Mouse (Mus musculus) kidney, adult 2 months (tissue): ENCODE measurements around the gene Vars2. TPM values are rescaled to one million over a fixed set of nuclear protein-coding genes. Genes with fewer than 3 reads are reported as not detected.

Experiments
- DNase-seq: peaks from one replicate; pipeline ENCODE4 v3.0.0; 2021
- H3K27ac ChIP-seq: fragments of 200-500 bp; 2 replicates; pipeline ENCODE4 v1.5.1; 2012; ENCODE audit warnings: low read depth, low read length, control low read depth, inconsistent platforms; ENCODE audit not compliant: insufficient read depth
- H3K27me3 ChIP-seq: fragments of 200-500 bp; replicated peaks from 2 replicates; pipeline ENCODE4 v1.6.1; 2012; ENCODE audit warnings: mild to moderate bottlenecking, moderate library complexity, low read length, inconsistent platforms; ENCODE audit not compliant: control insufficient read depth, insufficient read depth
- H3K36me3 ChIP-seq: fragments of 200-500 bp; 2 replicates; pipeline ENCODE4 v1.6.1; 2012; ENCODE audit warnings: mild to moderate bottlenecking, moderate library complexity, low read length, inconsistent platforms; ENCODE audit not compliant: control insufficient read depth, insufficient read depth
- H3K4me1 ChIP-seq: fragments of 200-500 bp; 2 replicates; pipeline ENCODE4 v1.6.1; 2011; ENCODE audit warnings: low read length; ENCODE audit not compliant: control insufficient read depth, insufficient read depth
- H3K4me3 ChIP-seq: fragments of 200-500 bp; 2 replicates; pipeline ENCODE4 v1.5.1; 2011; ENCODE audit warnings: mild to moderate bottlenecking, low read depth, low read length, control low read depth; ENCODE audit not compliant: insufficient read depth
- CTCF ChIP-seq: fragments of 200-500 bp; conservative IDR thresholded peaks from 2 replicates; pipeline ENCODE4 v1.5.1; 2011; ENCODE audit warnings: low read depth, mild to moderate bottlenecking, control low read depth, low read length, moderate library complexity, mixed read lengths; ENCODE audit not compliant: insufficient read depth, insufficient read length
- POLR2A ChIP-seq: fragments of 200-500 bp; IDR thresholded peaks from one replicate; pipeline ENCODE4 v1.6.1; 2011; ENCODE audit warnings: low read depth, low read length, control low read depth
- WGBS: fragments of 180-500 bp; shearing (Covaris S2); methylation state at CpG from one replicate; pipeline ENCODE4 v1.1.7; 2018; 5-methylcytosine and 5-hydroxymethylcytosine counted together
- polyA plus RNA-seq: library from polyadenylated mRNA; depleted of rRNA; stranded (reverse); fragments of >200 nt; gene quantifications from 2 replicates; pipeline ENCODE4 v1.2.3, GENCODE M21; 2012; rRNA removed

Vars2 gene
- polyA plus RNA-seq, 1 experiment = 21.5 TPM

- Histone ChIP-seq H3K27ac (no peak overlapping the region), H3K36me3 (no peaks in the 10 kb centered on the region), H3K4me3 (no peak overlapping the region), H3K27me3 (no peaks in the 10 kb centered on the region), H3K4me1 (no peaks in the 10 kb centered on the region; the same call in 1 of the 2 replicates)
- TF ChIP-seq POLR2A = no peak
- TF ChIP-seq CTCF = 0 out of 2 replicates have a peak, but pooled peaks have one; percentile 24
- DNase-seq = no peak
- 73% methylated on average over 3 of the region's 3 CpGs for WGBS
Measured at GRCm38 (mm10) chr17:35635202-35635601, 32.2 kb downstream of the Vars2 start.

GRCm38 (mm10) chr17:35633992-35634391, 33.4 kb downstream of the Vars2 start:
- WGBS = 22% methylated on average over 1 of the region's 1 CpGs
- Histone ChIP-seq H3K4me1 (no peaks in the 10 kb centered on the region; the same call in 1 of the 2 replicates), H3K4me3 (no peak overlapping the region), H3K27me3 (no peaks in the 10 kb centered on the region), H3K36me3 (no peaks in the 10 kb centered on the region), H3K27ac (no peak overlapping the region)
- no peak for TF ChIP-seq POLR2A
- TF ChIP-seq CTCF = peak; percentile 51; the same call in 1 of the 2 replicates
- peak; percentile 56 for DNase-seq

- Histone ChIP-seq H3K4me1 (no peaks in the 10 kb centered on the region), H3K36me3 (no peaks in the 10 kb centered on the region), H3K27me3 (no peaks in the 10 kb centered on the region), H3K4me3 (no peak within 1 kb of the TSS), H3K27ac (no peak within 1 kb of the TSS)
- TF ChIP-seq CTCF (no peak), POLR2A (no peak)
- 79% methylated on average over 7 of the region's 7 CpGs for WGBS
- no peak for DNase-seq
Measured at GRCm38 (mm10) chr17:35626537-35626936, 40.9 kb downstream of the Vars2 start, which contains the start of gene Gm9573. Gm9573 (minus strand) TSS chr17:35626637.

GRCm38 (mm10) chr17:35617127-35617526, 50.3 kb downstream of the Vars2 start:
- TF ChIP-seq CTCF (no peak), POLR2A (no peak)
- 81% methylated on average over 4 of the region's 4 CpGs for WGBS
- H3K4me3 ChIP-seq = no peak overlapping the region
- DNase-seq = no peak
- H3K4me1 ChIP-seq = no peaks in the 10 kb centered on the region
- H3K27me3 ChIP-seq = no peaks in the 10 kb centered on the region
- H3K36me3 ChIP-seq = no peaks in the 10 kb centered on the region
- H3K27ac ChIP-seq = no peak overlapping the region

Other genes with a start within 250 kb of the Vars2 start
- 72.1 and 84.0 TPM in 2 replicates for gene H2-Q6, start 242.7 kb downstream of the Vars2 start, polyA plus RNA-seq
- 112 and 139 TPM in 2 replicates for gene H2-Q7, start 228.4 kb downstream of the Vars2 start, polyA plus RNA-seq
- 6.7 and 8.3 TPM in 2 replicates for gene H2-Q10, start 197.5 kb downstream of the Vars2 start, polyA plus RNA-seq
- not detected in 2 replicates for gene Pou5f1, start 161.6 kb downstream of the Vars2 start, polyA plus RNA-seq
- gene Tcf19, start 150.8 kb downstream of the Vars2 start, polyA plus RNA-seq = 5.6 and 6.0 TPM in 2 replicates
- gene Cchcr1, start 150.5 kb downstream of the Vars2 start, polyA plus RNA-seq = 6.9 and 7.5 TPM in 2 replicates
- gene Psors1c2, start 134.4 kb downstream of the Vars2 start, polyA plus RNA-seq = 0.19 and 0.38 TPM in 2 replicates
- 0.67 and 1.3 TPM in 2 replicates for gene Cdsn, start 115.5 kb downstream of the Vars2 start, polyA plus RNA-seq
- 0.07 and 0.08 TPM in 2 replicates for gene 2300002M23Rik, start 100.1 kb downstream of the Vars2 start, polyA plus RNA-seq
- 0.80 and 1.3 TPM in 2 replicates for gene Sfta2, start 66.0 kb downstream of the Vars2 start, polyA plus RNA-seq
- gene Gm9573, start 41.0 kb downstream of the Vars2 start, polyA plus RNA-seq = not detected in 2 replicates
- not detected in 2 replicates for gene Mucl3, start 23.9 kb downstream of the Vars2 start, polyA plus RNA-seq
- 28.7 and 29.1 TPM in 2 replicates for gene Gtf2h4, start 6.1 kb upstream of the Vars2 start, polyA plus RNA-seq
- gene Ddr1, start 37.0 kb upstream of the Vars2 start, polyA plus RNA-seq = 91.2 and 109 TPM in 2 replicates
- gene Ier3, start 154.1 kb upstream of the Vars2 start, polyA plus RNA-seq = 26.3 and 28.4 TPM in 2 replicates
- 45.3 and 45.7 TPM in 2 replicates for gene Flot1, start 155.6 kb upstream of the Vars2 start, polyA plus RNA-seq
- 98.9 and 109 TPM in 2 replicates for gene Tubb5, start 170.7 kb upstream of the Vars2 start, polyA plus RNA-seq
- gene Mdc1, start 173.9 kb upstream of the Vars2 start, polyA plus RNA-seq = 5.7 TPM in 2 replicates
- 4.0 and 6.3 TPM in 2 replicates for gene Nrm, start 193.7 kb upstream of the Vars2 start, polyA plus RNA-seq
- gene Ppp1r18, start 198.0 kb upstream of the Vars2 start, polyA plus RNA-seq = 12.4 and 17.8 TPM in 2 replicates
- 50.1 and 65.0 TPM in 2 replicates for gene Dhx16, start 212.2 kb upstream of the Vars2 start, polyA plus RNA-seq
- gene 2310061I04Rik, start 229.8 kb upstream of the Vars2 start, polyA plus RNA-seq = 118 and 132 TPM in 2 replicates
- 42.9 and 54.6 TPM in 2 replicates for gene Atat1, start 242.5 kb upstream of the Vars2 start, polyA plus RNA-seq
- 91.4 and 94.1 TPM in 2 replicates for gene Mrps18b, start 248.8 kb upstream of the Vars2 start, polyA plus RNA-seq
- 24.3 and 26.6 TPM in 2 replicates for gene Ppp1r10, start 248.8 kb upstream of the Vars2 start, polyA plus RNA-seq